Comparison of ENCODE assay signal across 18 mouse cellular contexts in the genomic region with DNA sequence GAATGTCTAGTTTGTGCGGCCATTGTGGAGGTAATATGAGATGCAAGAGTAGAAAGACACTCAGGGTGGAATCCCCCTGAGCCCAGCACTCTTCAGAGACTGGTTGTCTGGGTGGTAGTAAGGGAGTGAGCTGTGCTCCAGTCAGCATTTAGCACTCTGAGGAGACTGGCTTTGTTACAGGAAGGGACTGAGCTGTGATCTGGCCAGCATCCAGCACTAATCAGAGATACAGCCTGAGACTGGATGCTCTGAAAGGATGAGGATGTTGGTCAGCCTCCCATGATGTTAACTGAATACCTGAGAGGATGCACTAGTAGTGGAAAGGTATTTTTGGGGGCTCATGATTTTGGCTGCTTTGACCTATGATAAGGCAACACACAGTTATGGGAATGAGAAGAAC.
"Had no signal": no experiment of that assay in that cellular context is flagged by ENCODE, and none has a peak within 500 bp of the region (broad histone marks: within the 10 kb centered on the region; RNA-seq: fewer than 3 reads in every experiment).

No protein-coding gene starts in this region.

- H3K9ac ChIP-seq: lung, embryonic 15.5 days; neural tube, embryonic 13.5 days; neural tube, embryonic 15.5 days had no signal

- H3K36me3 ChIP-seq: lung, embryonic 15.5 days; neural tube, embryonic 13.5 days; neural tube, embryonic 15.5 days had no signal

- H3K9me3 ChIP-seq: lung, embryonic 15.5 days; neural tube, embryonic 13.5 days; neural tube, embryonic 15.5 days had no signal

- H3K4me2 ChIP-seq: lung, embryonic 15.5 days; midbrain, embryonic 11.5 days; neural tube, embryonic 13.5 days; neural tube, embryonic 15.5 days had no signal

- DNase-seq: lung, adult 18-20 months; lung, postnatal 4 days; midbrain, embryonic 14.5 days; retina, postnatal 1 day; right cerebral cortex, adult 18-20 months; right cerebral cortex, postnatal 25 days; right cerebral cortex, postnatal 4 days; spleen, adult 18-20 months; thymus, adult 18-20 months; thymus, postnatal 14 days; thymus, postnatal 36 days had no signal

- H3K4me3 ChIP-seq: lung, embryonic 15.5 days; myocyte; neural tube, embryonic 13.5 days; neural tube, embryonic 15.5 days had no signal

- H3K27ac ChIP-seq: lung, embryonic 15.5 days; neural tube, embryonic 13.5 days; neural tube, embryonic 15.5 days had no signal

- ATAC-seq: lung, postnatal 0 days; midbrain, embryonic 16.5 days had no signal

- H3K4me1 ChIP-seq: lung, embryonic 15.5 days; neural tube, embryonic 13.5 days; neural tube, embryonic 15.5 days had no signal

- H3K27me3 ChIP-seq: lung, embryonic 15.5 days; neural tube, embryonic 13.5 days; neural tube, embryonic 15.5 days had no signal
